Comparison of ENCODE assay signal across 9 mouse cellular contexts in the genomic region with DNA sequence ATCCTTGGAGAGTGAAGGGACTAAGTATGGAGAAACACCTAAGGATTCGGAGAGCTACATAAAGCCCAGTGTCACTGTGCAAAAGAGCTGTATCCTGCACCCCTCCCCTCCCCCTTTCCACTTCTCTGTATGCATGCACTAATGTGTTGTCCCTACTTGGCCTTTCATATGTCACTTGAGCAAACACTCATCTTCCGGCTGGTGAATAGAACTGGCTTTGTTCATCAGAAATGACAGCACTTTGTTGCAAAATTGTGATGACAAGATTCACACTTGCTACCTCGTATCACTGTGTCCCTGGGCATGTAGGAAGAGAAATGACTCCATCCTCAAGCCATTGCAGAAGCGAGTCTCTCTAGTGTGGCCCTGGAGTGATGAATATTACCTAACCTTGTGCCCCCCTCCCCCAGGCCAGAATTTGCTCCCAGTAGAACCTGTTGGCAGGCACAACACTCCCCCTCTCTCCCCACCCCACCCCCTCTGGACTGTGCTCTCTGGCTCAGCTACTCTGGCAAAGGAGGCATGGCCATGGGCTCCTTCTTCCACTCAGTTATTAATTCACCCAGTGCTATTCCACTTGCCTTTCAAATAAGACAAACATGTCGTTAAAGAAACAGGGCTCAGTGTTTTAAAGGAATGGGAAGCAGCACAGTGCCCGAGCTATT.
DNase-seq lines count a peak whose midpoint lies in the region; ATAC-seq and TF ChIP-seq lines count a peak whose summit lies in the region.
"Had no signal": no experiment of that assay in that cellular context is flagged by ENCODE, and none has a peak within 500 bp of the region (broad histone marks: within the 10 kb centered on the region; RNA-seq: fewer than 3 reads in every experiment).

No protein-coding gene starts in this region.

- H3K9me3 ChIP-seq in hindbrain, embryonic 16.5 days (ENCODE audit: control insufficient read depth, low read length), result no peaks in the 10 kb centered on the region
- H3K9me3 ChIP-seq in hindbrain, embryonic 11.5 days (ENCODE audit: control insufficient read depth, low read length), result no peaks in the 10 kb centered on the region
- H3K9me3 ChIP-seq in CH12.LX (replicated peaks; ENCODE audit: low read length), result no peaks in the 10 kb centered on the region
- H3K9me3 ChIP-seq in intestine, embryonic 15.5 days, result no peaks in the 10 kb centered on the region
- H3K9me3 ChIP-seq in liver, embryonic 15.5 days (replicated peaks), result no peaks in the 10 kb centered on the region
- H3K9me3 ChIP-seq: hindbrain, embryonic 15.5 days; limb, embryonic 12.5 days had no signal

- 39% methylated on average over 6 of the region's 6 CpGs for WGBS in hindbrain, embryonic 16.5 days
- WGBS in hindbrain, embryonic 11.5 days, result 46% methylated on average over 6 of the region's 6 CpGs
- 38% methylated on average over 6 of the region's 6 CpGs for WGBS in intestine, embryonic 15.5 days
- 50% methylated on average over 6 of the region's 6 CpGs for WGBS in liver, embryonic 15.5 days (ENCODE audit: insufficient replicate concordance)

- dilution Hi-C loops in CH12.LX (cut with MboI; ENCODE audit: extremely low pct_ligation_motif_present, extremely low pct_unique_long_range_greater_than_20kb, low sequenced_read_pairs), result no loop called here

- no peaks in the 10 kb centered on the region for H3K27me3 ChIP-seq in hindbrain, embryonic 16.5 days (replicated peaks; ENCODE audit: control insufficient read depth, insufficient read depth, low read length)
- no peaks in the 10 kb centered on the region for H3K27me3 ChIP-seq in hindbrain, embryonic 11.5 days (ENCODE audit: control insufficient read depth, insufficient read depth, low read length)
- no peaks in the 10 kb centered on the region for H3K27me3 ChIP-seq in CH12.LX (replicated peaks)
- H3K27me3 ChIP-seq in intestine, embryonic 15.5 days (replicated peaks), result no peaks in the 10 kb centered on the region
- H3K27me3 ChIP-seq in liver, embryonic 15.5 days, result no peaks in the 10 kb centered on the region
- H3K27me3 ChIP-seq: hindbrain, embryonic 15.5 days; limb, embryonic 12.5 days had no signal

- no peaks in the 10 kb centered on the region for H3K36me3 ChIP-seq in hindbrain, embryonic 16.5 days (ENCODE audit: control insufficient read depth, insufficient read depth, low read length)
- no peaks in the 10 kb centered on the region for H3K36me3 ChIP-seq in hindbrain, embryonic 11.5 days (ENCODE audit: control insufficient read depth, insufficient read depth, low read length)
- H3K36me3 ChIP-seq in CH12.LX (replicated peaks in 1 of 2; ENCODE audit: control insufficient read depth in 1 of 2, insufficient read depth in 1 of 2, low read length in 1 of 2), result peaks cover 13 to 53% of the 10 kb centered on the region in 2 experiments
- H3K36me3 ChIP-seq in intestine, embryonic 15.5 days, result no peaks in the 10 kb centered on the region
- H3K36me3 ChIP-seq in liver, embryonic 15.5 days (replicated peaks), result no peaks in the 10 kb centered on the region
- H3K36me3 ChIP-seq: hindbrain, embryonic 15.5 days; limb, embryonic 12.5 days had no signal

- no peak for DNase-seq in hindbrain, embryonic 11.5 days (ENCODE audit: low spot score)
- DNase-seq in CH12.LX (ENCODE audit: extremely low read depth) (no peak), MN1 (ENCODE audit: low spot score) (no peak)
- DNase-seq in urinary bladder, postnatal 14 days (ENCODE audit: low spot score), result no peak

- no peak overlapping the region for H3K9ac ChIP-seq in hindbrain, embryonic 16.5 days (ENCODE audit: low read depth, low read length)
- H3K9ac ChIP-seq in hindbrain, embryonic 11.5 days (ENCODE audit: low read depth, low read length), result no peak overlapping the region
- 0 out of 2 replicates have a peak overlapping the region, but pooled peaks have one; percentile 25 for H3K9ac ChIP-seq in CH12.LX (ENCODE audit: insufficient read depth, low read depth)
- H3K9ac ChIP-seq in intestine, embryonic 15.5 days, result no peak overlapping the region
- H3K9ac ChIP-seq in liver, embryonic 15.5 days, result no peak overlapping the region
- H3K9ac ChIP-seq: hindbrain, embryonic 15.5 days; limb, embryonic 12.5 days had no signal

- H3K4me3 ChIP-seq in hindbrain, embryonic 16.5 days (ENCODE audit: low read length), result no peak overlapping the region
- H3K4me3 ChIP-seq in hindbrain, embryonic 11.5 days (ENCODE audit: low read depth, low read length), result no peak overlapping the region
- H3K4me3 ChIP-seq in CH12.LX (replicated peaks in 1 of 3; ENCODE audit: low read depth in 2 of 3, low read length in 2 of 3, poor library complexity in 1 of 3), result no peak overlapping the region
- H3K4me3 ChIP-seq in intestine, embryonic 15.5 days (replicated peaks), result no peak overlapping the region
- no peak overlapping the region for H3K4me3 ChIP-seq in liver, embryonic 15.5 days (replicated peaks)
- H3K4me3 ChIP-seq: hindbrain, embryonic 15.5 days; limb, embryonic 12.5 days had no signal

- H3K4me2 ChIP-seq in hindbrain, embryonic 16.5 days (ENCODE audit: low read length), result no peak overlapping the region
- H3K4me2 ChIP-seq in hindbrain, embryonic 11.5 days (replicated peaks; ENCODE audit: low read depth, low read length), result no peak overlapping the region
- H3K4me2 ChIP-seq in CH12.LX (ENCODE audit: insufficient read depth, low read depth, poor library complexity, severe bottlenecking), result peak overlapping the region; percentile 12
- no peak overlapping the region for H3K4me2 ChIP-seq in intestine, embryonic 15.5 days (replicated peaks)
- no peak overlapping the region for H3K4me2 ChIP-seq in liver, embryonic 15.5 days
- H3K4me2 ChIP-seq: hindbrain, embryonic 15.5 days; limb, embryonic 12.5 days had no signal

- H3K4me1 ChIP-seq in hindbrain, embryonic 16.5 days (ENCODE audit: control insufficient read depth, insufficient read depth, low read depth, low read length), result peaks cover 17% of the 10 kb centered on the region
- no peaks in the 10 kb centered on the region; the same call in 1 of the 2 replicates for H3K4me1 ChIP-seq in hindbrain, embryonic 11.5 days (replicated peaks; ENCODE audit: control insufficient read depth, insufficient read depth, low read length)
- H3K4me1 ChIP-seq in CH12.LX (ENCODE audit: control insufficient read depth in 1 of 2, insufficient read depth in 2 of 2), result peaks cover 34 to 93% of the 10 kb centered on the region in 2 experiments
- H3K4me1 ChIP-seq in intestine, embryonic 15.5 days (replicated peaks), result peaks cover 10% of the 10 kb centered on the region; the same call in 1 of the 2 replicates
- peaks cover 26% of the 10 kb centered on the region for H3K4me1 ChIP-seq in liver, embryonic 15.5 days (replicated peaks)

- TF ChIP-seq RAD21 in CH12.LX (IDR thresholded peaks at IDR 0.05; ENCODE audit: low read depth, low read length), result no peak

- no peak for TF ChIP-seq EP300 in CH12.LX (IDR thresholded peaks at IDR 0.05; ENCODE audit: low read length)

- peaks cover 86% of the 10 kb centered on the region for H3K79me2 ChIP-seq in CH12.LX (replicated peaks; ENCODE audit: control insufficient read depth, extremely low read depth, insufficient read depth, poor library complexity, severe bottlenecking)

- no peak for TF ChIP-seq POLR2A in CH12.LX (IDR thresholded peaks at IDR 0.05; ENCODE audit: low read depth, low read length)

- in situ Hi-C loops in CH12.LX (cut with MboI; ENCODE audit: low pct_ligation_motif_present, low pct_unique_long_range_greater_than_20kb, low sequenced_read_pairs), result no loop called here

- no peak for TF ChIP-seq CTCF in CH12.LX (conservative IDR thresholded peaks at IDR 0.05 in 1 of 2, IDR thresholded peaks at IDR 0.05 in 1 of 2; ENCODE audit: low read depth in 2 of 2, low read length in 2 of 2)

- peak overlapping the region; percentile 23; the same call in 1 of the 2 replicates for H3K27ac ChIP-seq in hindbrain, embryonic 16.5 days (ENCODE audit: low read depth, low read length)
- no peak overlapping the region for H3K27ac ChIP-seq in hindbrain, embryonic 11.5 days (ENCODE audit: low read depth, low read length)
- no peak overlapping the region; the same call in 1 of the 2 replicates for H3K27ac ChIP-seq in CH12.LX (ENCODE audit: insufficient read depth, low read depth)
- no peak overlapping the region for H3K27ac ChIP-seq in intestine, embryonic 15.5 days
- H3K27ac ChIP-seq in liver, embryonic 15.5 days (replicated peaks), result no peak overlapping the region
- H3K27ac ChIP-seq: hindbrain, embryonic 15.5 days; limb, embryonic 12.5 days had no signal

- peak; percentile 38; the same call in 1 of the 2 replicates for ATAC-seq in hindbrain, embryonic 16.5 days
- ATAC-seq in hindbrain, embryonic 11.5 days (ENCODE audit: low FRiP score), result no peak
- peak; percentile 76 for ATAC-seq in intestine, embryonic 15.5 days
- peak; percentile 51; the same call in 1 of the 2 replicates for ATAC-seq in liver, embryonic 15.5 days (ENCODE audit: insufficient read depth)

TF ChIP-seq in CH12.LX, 34 proteins besides CTCF, POLR2A, EP300 and RAD21:
- peak; percentile 47; the same call in 1 of the 2 replicates for TF ChIP-seq CHD2 (IDR thresholded peaks at IDR 0.05; ENCODE audit: low read length)
- no peak for TF ChIP-seq ELF1 (IDR thresholded peaks at IDR 0.05; ENCODE audit: low read depth, low read length)
